Mouse (Mus musculus) activated CD4-positive, CD25-positive, alpha-beta regulatory T cell, adult 9 weeks (primary cell): Measurements from ENCODE around the gene Slc10a6. TPM values are rescaled to one million over a fixed set of nuclear protein-coding genes. Genes with fewer than 3 reads are reported as not detected.

Experiments
- polyA plus RNA-seq: library from polyadenylated mRNA; unstranded; fragments of 100-300 nt; shearing (Covaris generic); gene quantifications from one replicate; pipeline ENCODE4 v1.2.1, GENCODE M21; 2017

Gene Slc10a6
- polyA plus RNA-seq = not detected

DNA sequence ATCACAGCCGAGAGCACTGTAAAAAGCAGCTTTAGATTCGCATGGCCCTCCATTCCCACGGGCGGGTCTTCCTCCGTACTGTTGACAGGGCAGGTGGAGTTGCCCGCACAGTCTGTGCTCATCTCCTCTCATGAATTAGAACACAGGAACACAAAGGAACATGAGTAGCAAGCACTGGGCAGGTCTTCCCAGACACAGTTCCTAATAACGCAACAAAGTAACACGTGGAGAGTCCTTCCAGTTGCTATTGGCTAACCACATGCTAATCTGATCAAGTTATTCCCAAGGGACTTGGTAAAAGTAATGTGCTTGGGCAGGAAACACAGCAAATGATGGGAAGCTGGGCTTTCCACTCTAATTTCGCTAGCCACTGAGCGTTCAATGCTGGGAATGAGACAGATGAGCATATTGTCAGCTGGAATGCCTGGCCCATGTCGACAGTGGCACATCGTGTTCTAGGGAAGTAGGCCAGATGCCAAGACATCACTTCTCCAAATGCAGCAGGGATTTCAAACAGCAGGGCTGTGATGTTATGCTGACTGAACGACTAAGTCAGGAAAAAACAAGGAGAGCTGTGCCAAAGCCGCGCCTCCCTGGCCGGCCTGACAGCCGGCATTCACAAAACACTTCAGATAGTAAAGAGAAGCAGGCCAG is at the start of gene Slc10a6:
Slc10a6 (minus strand) TSS at position 293 of the 654 bp plus-strand sequence.

DNA sequence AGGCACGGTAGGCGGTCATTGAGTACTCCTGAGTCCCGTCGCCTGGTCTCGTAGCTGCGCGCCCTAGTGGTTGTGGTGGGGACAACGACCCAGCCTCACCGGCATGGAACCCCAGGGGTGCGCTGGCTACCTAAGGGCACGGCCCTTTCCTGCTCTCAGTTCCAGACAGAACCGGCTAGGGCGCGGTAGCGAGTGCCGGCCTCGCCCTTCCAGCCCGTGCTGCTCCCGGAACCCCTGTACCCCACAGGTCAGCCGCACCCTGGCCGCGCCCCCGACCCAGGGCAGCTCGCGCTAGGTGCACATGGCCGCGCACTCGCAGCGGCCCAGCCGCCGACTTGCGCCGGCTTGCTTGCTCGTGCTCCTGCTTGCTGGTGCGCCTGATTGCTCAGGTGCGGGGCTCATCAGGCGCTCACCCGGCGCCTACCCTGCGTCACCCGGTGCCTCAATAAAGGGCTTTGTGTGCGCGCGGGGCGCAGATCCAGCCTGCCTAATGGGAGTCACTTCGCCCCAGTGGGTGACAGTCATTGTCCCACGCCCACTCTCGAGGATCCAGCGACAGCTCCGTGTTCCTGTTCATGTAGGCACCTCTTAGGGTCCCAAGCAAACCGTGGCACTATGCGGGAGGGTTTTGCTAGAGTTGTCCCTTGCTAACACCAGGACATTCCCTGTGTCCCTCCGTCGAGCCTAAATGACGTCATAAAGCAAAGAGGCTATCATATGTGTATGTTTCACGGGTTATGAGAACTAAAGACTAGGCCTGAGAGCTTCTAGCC is 26.3 kb upstream of the Slc10a6 start, which contains the start of gene 1700016H13Rik:
1700016H13Rik (minus strand) TSS at position 665 of the 773 bp plus-strand sequence.

Other genes starting within 250 kb of the Slc10a6 start
- gene Ptpn13, start 204.2 kb downstream of the Slc10a6 start, polyA plus RNA-seq = 24.8 TPM
- gene 1700016H13Rik, start 26.6 kb upstream of the Slc10a6 start, polyA plus RNA-seq = not detected
- 45.2 TPM for gene Aff1, start 63.0 kb upstream of the Slc10a6 start, polyA plus RNA-seq